Mouse (Mus musculus): Measurements from ENCODE around the gene Sik1.

DNA sequence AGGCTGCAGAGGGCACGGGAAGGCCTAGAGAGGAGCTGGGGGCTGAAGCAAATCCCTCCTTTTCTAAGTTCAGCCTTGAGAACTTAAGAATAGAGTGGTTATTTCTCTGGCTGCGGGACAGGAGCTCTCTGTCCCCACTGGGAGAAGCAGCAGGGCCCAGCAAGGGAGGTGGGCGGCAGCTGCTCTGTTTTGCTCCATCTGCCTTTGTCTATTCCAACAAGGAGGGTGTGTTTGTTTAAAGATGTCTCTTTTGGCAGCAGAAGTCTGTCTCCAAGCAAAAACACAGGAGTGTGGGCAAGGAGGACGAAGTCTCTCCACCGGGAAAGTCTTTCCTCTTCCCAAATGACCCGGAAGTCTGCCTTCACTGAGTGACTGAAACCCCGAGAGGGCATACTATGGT lies 18.8 kb downstream of the Sik1 start:
- TF ChIP-seq POLR2A (IDR thresholded peaks at IDR 0.05; ENCODE audit: low read depth, low read length), result no peak
- TF ChIP-seq CTCF (conservative IDR thresholded peaks at IDR 0.05; ENCODE audit: insufficient read depth, insufficient read length, low read depth, low read length), result no peak
